Mouse (Mus musculus) splenic B cell, adult 2 months (primary cell): Measurements from ENCODE around the gene Tln2.

Experiments used
- DNase-seq: peaks from one replicate; pipeline ENCODE4 v3.0.0-alpha.2; 2011; ENCODE audit warnings: low read depth, low spot score
- H3K27me3 ChIP-seq: 2 replicates; pipeline ENCODE4 v1.6.1; 2012; ENCODE audit warnings: mild to moderate bottlenecking, low read length, moderate library complexity, mixed read lengths; ENCODE audit not compliant: control insufficient read depth, poor library complexity, insufficient read depth, severe bottlenecking
- H3K36me3 ChIP-seq: 2 replicates; pipeline ENCODE4 v1.6.1; 2012; ENCODE audit warnings: mild to moderate bottlenecking, low read length, moderate library complexity, mixed read lengths; ENCODE audit not compliant: control insufficient read depth, poor library complexity, insufficient read depth, severe bottlenecking

Gene Tln2

GRCm38 (mm10) chr9:67183520-67183919, 376.0 kb downstream of the Tln2 start:
- no peaks in the 10 kb centered on the region for H3K36me3 ChIP-seq
- no peaks in the 10 kb centered on the region for H3K27me3 ChIP-seq
- DNase-seq: no peak

- DNase-seq: no peak
- H3K36me3 ChIP-seq: no peaks in the 10 kb centered on the region
- H3K27me3 ChIP-seq: no peaks in the 10 kb centered on the region
Measured at GRCm38 (mm10) chr9:67182006-67182405, 377.5 kb downstream of the Tln2 start.

- DNase-seq: no peak
- Histone ChIP-seq H3K27me3 (no peaks in the 10 kb centered on the region), H3K36me3 (no peaks in the 10 kb centered on the region)
Measured at GRCm38 (mm10) chr9:67178709-67179108, 380.8 kb downstream of the Tln2 start.

- H3K27me3 ChIP-seq: no peaks in the 10 kb centered on the region
- no peaks in the 10 kb centered on the region for H3K36me3 ChIP-seq
- DNase-seq: no peak
Measured at GRCm38 (mm10) chr9:67178203-67178602, 381.3 kb downstream of the Tln2 start.

GRCm38 (mm10) chr9:67176073-67176472, 383.4 kb downstream of the Tln2 start:
- Histone ChIP-seq H3K36me3 (no peaks in the 10 kb centered on the region), H3K27me3 (no peaks in the 10 kb centered on the region)
- DNase-seq: no peak

GRCm38 (mm10) chr9:67173816-67174215, 385.7 kb downstream of the Tln2 start:
- H3K36me3 ChIP-seq: no peaks in the 10 kb centered on the region
- DNase-seq: no peak

GRCm38 (mm10) chr9:67173154-67173553, 386.3 kb downstream of the Tln2 start:
- Histone ChIP-seq H3K27me3 (no peaks in the 10 kb centered on the region), H3K36me3 (no peaks in the 10 kb centered on the region)
- no peak for DNase-seq

More at GRCm38 (mm10) chr9:67173816-67174215, 385.7 kb downstream of the Tln2 start:
- no peaks in the 10 kb centered on the region for H3K27me3 ChIP-seq

GRCm38 (mm10) chr9:67171409-67171808, 388.1 kb downstream of the Tln2 start:
- H3K27me3 ChIP-seq: no peaks in the 10 kb centered on the region
- no peak for DNase-seq

GRCm38 (mm10) chr9:67170759-67171158, 388.7 kb downstream of the Tln2 start:
- H3K27me3 ChIP-seq: no peaks in the 10 kb centered on the region
- DNase-seq: no peak
- H3K36me3 ChIP-seq: no peaks in the 10 kb centered on the region

More at GRCm38 (mm10) chr9:67171409-67171808, 388.1 kb downstream of the Tln2 start:
- H3K36me3 ChIP-seq: no peaks in the 10 kb centered on the region

GRCm38 (mm10) chr9:67170047-67170446, 389.5 kb downstream of the Tln2 start:
- no peak for DNase-seq
- Histone ChIP-seq H3K27me3 (no peaks in the 10 kb centered on the region), H3K36me3 (no peaks in the 10 kb centered on the region)
